Mouse (Mus musculus) neural tube, embryonic 15.5 days (tissue): ENCODE results near the gene Cars2. TPM values are rescaled to one million over a fixed set of nuclear protein-coding genes. Genes with fewer than 3 reads are reported as not detected.
"Not testable (repeated sequence)": the region's sequence is repeated elsewhere in the genome, so short reads cannot be mapped to it uniquely, and the experiment has no call there.

ENCODE experiments used
- ATAC-seq: fragments of 200-750 bp; cut with Nextera tagmentation; 2 replicates; pipeline ENCODE4 v1.8.0; 2017; ENCODE audit warnings: mild to moderate bottlenecking, moderate TSS enrichment, moderate library complexity; ENCODE audit not compliant: low FRiP score
- H3K27ac ChIP-seq: fragments of 300-500 bp; sonication (generic); replicated peaks from 2 replicates; pipeline ENCODE4 v1.5.1; 2015; ENCODE audit warnings: mild to moderate bottlenecking, inconsistent platforms
- H3K27me3 ChIP-seq: fragments of 300-500 bp; sonication (generic); replicated peaks from 2 replicates; pipeline ENCODE4 v1.6.1; 2015; ENCODE audit warnings: inconsistent platforms
- H3K36me3 ChIP-seq: fragments of 300-500 bp; sonication (generic); 2 replicates; pipeline ENCODE4 v1.6.1; 2015; ENCODE audit warnings: inconsistent platforms
- H3K4me1 ChIP-seq: fragments of 300-500 bp; sonication (generic); 2 replicates; pipeline ENCODE4 v1.6.1; 2015; ENCODE audit warnings: inconsistent platforms
- H3K4me2 ChIP-seq: fragments of 300-500 bp; sonication (generic); 2 replicates; pipeline ENCODE4 v1.6.1; 2015; ENCODE audit warnings: inconsistent platforms, mild to moderate bottlenecking, moderate library complexity
- H3K4me3 ChIP-seq: fragments of 300-500 bp; sonication (generic); replicated peaks from 2 replicates; pipeline ENCODE4 v1.5.1; 2015; ENCODE audit warnings: mild to moderate bottlenecking, inconsistent platforms
- H3K9ac ChIP-seq: fragments of 300-500 bp; sonication (generic); replicated peaks from 2 replicates; pipeline ENCODE4 v1.6.1; 2015; ENCODE audit warnings: mild to moderate bottlenecking, inconsistent platforms
- H3K9me3 ChIP-seq: fragments of 300-500 bp; sonication (generic); replicated peaks from 2 replicates; pipeline ENCODE4 v1.6.1; 2016; ENCODE audit warnings: inconsistent platforms
- WGBS: fragments of 180-500 bp; shearing (Covaris S2); methylation state at CpG from one replicate; pipeline ENCODE4 v1.1.7; 2015; ENCODE audit warnings: mixed read lengths; 5-methylcytosine and 5-hydroxymethylcytosine counted together
- polyA plus RNA-seq: library from polyadenylated mRNA; unstranded; fragments of >200 nt; fragmentation: Nextera tagmentation; extraction: Ambion mirVana; gene quantifications from 2 replicates; pipeline ENCODE4 v1.2.1, GENCODE M21; 2015

The Cars2 gene
- polyA plus RNA-seq, 1 experiment from 2014 or later, result 26.8 TPM

- Histone ChIP-seq H3K36me3 (no peaks in the 10 kb centered on the region), H3K4me1 (peaks cover 32% of the 10 kb centered on the region), H3K27ac (peak within 1 kb of the TSS; percentile 100), H3K9ac (peak within 1 kb of the TSS; percentile 93), H3K4me2 (peak within 1 kb of the TSS; percentile 77), H3K4me3 (peak within 1 kb of the TSS; percentile 95), H3K27me3 (no peaks in the 10 kb centered on the region), H3K9me3 (no peaks in the 10 kb centered on the region)
- WGBS, result under 1% methylated on average over 51 of the region's 52 CpGs
- ATAC-seq, result peak; percentile 87
These were observed 4.5 kb upstream of the Cars2 start, which contains the start of gene Ing1 for GRCm38 (mm10) chr8:11554799-11555719. TSS of gene Ing1 (plus strand) at chr8:11555571.

GRCm38 (mm10) chr8:11552390-11552789 lies 1.8 kb upstream of the Cars2 start:
- Histone ChIP-seq H3K9me3 (no peaks in the 10 kb centered on the region), H3K9ac (no peak overlapping the region), H3K27ac (no peak overlapping the region), H3K4me2 (no peak overlapping the region), H3K4me1 (peaks cover 30% of the 10 kb centered on the region), H3K4me3 (no peak overlapping the region), H3K36me3 (no peaks in the 10 kb centered on the region), H3K27me3 (no peaks in the 10 kb centered on the region)
- no peak for ATAC-seq
- WGBS, result 90% methylated on average over 10 of the region's 10 CpGs

- H3K4me2 ChIP-seq, H3K9ac ChIP-seq, ATAC-seq, H3K4me3 ChIP-seq, H3K36me3 ChIP-seq, H3K27me3 ChIP-seq, H3K9me3 ChIP-seq, H3K27ac ChIP-seq: not testable (repeated sequence)
- 81% methylated on average over 3 of the region's 4 CpGs for WGBS
- peaks cover 30% of the 10 kb centered on the region for H3K4me1 ChIP-seq
These were observed 914 bp upstream of the Cars2 start for GRCm38 (mm10) chr8:11551497-11551896.

- Histone ChIP-seq H3K36me3 (peaks cover 13% of the 10 kb centered on the region), H3K4me3 (peak overlapping the region; percentile 87), H3K27me3 (no peaks in the 10 kb centered on the region), H3K4me1 (peaks cover 29% of the 10 kb centered on the region), H3K9me3 (no peaks in the 10 kb centered on the region), H3K4me2 (peak overlapping the region; percentile 82), H3K9ac (peak overlapping the region; percentile 95), H3K27ac (peak overlapping the region; percentile 93)
- 18% methylated on average over 7 of the region's 7 CpGs for WGBS
- no peak for ATAC-seq
These were observed 877 bp downstream of the Cars2 start for GRCm38 (mm10) chr8:11549706-11550105.

GRCm38 (mm10) chr8:11547063-11547462 lies 3.5 kb downstream of the Cars2 start:
- Histone ChIP-seq H3K4me2 (no peak overlapping the region), H3K9ac (no peak overlapping the region), H3K4me1 (peaks cover 20% of the 10 kb centered on the region), H3K36me3 (peaks cover 23% of the 10 kb centered on the region), H3K4me3 (no peak overlapping the region), H3K9me3 (no peaks in the 10 kb centered on the region), H3K27ac (no peak overlapping the region), H3K27me3 (no peaks in the 10 kb centered on the region)
- WGBS, result 62% methylated on average over 6 of the region's 6 CpGs
- no peak for ATAC-seq

GRCm38 (mm10) chr8:11544386-11544785 lies 6.2 kb downstream of the Cars2 start:
- H3K4me2 ChIP-seq, result no peak overlapping the region
- H3K9me3 ChIP-seq, result no peaks in the 10 kb centered on the region
- H3K27me3 ChIP-seq, result no peaks in the 10 kb centered on the region
- peaks cover 4% of the 10 kb centered on the region; the same call in 1 of the 2 replicates for H3K4me1 ChIP-seq
- peaks cover 45% of the 10 kb centered on the region for H3K36me3 ChIP-seq
- H3K4me3 ChIP-seq, result no peak overlapping the region
- no peak for ATAC-seq
- H3K27ac ChIP-seq, result no peak overlapping the region
- 47% methylated on average over 3 of the region's 3 CpGs for WGBS
- H3K9ac ChIP-seq, result no peak overlapping the region

- no peak overlapping the region for H3K4me3 ChIP-seq
- no peak overlapping the region for H3K9ac ChIP-seq
- H3K4me2 ChIP-seq, result no peak overlapping the region
- no peak overlapping the region for H3K27ac ChIP-seq
- H3K4me1 ChIP-seq, result no peaks in the 10 kb centered on the region
- H3K27me3 ChIP-seq, result no peaks in the 10 kb centered on the region
- no peak for ATAC-seq
- H3K9me3 ChIP-seq, result no peaks in the 10 kb centered on the region
- H3K36me3 ChIP-seq, result peaks cover 52% of the 10 kb centered on the region
- WGBS, result 88% methylated on average over 4 of the region's 4 CpGs
These were observed 7.7 kb downstream of the Cars2 start for GRCm38 (mm10) chr8:11542866-11543265.

- Histone ChIP-seq H3K27me3 (no peaks in the 10 kb centered on the region), H3K4me2 (no peak overlapping the region), H3K9ac (no peak overlapping the region), H3K36me3 (peaks cover 52% of the 10 kb centered on the region), H3K27ac (no peak overlapping the region), H3K4me1 (no peaks in the 10 kb centered on the region), H3K9me3 (no peaks in the 10 kb centered on the region), H3K4me3 (no peak overlapping the region)
- 96% methylated on average over 12 of the region's 12 CpGs for WGBS
- no peak for ATAC-seq
These were observed 8.6 kb downstream of the Cars2 start for GRCm38 (mm10) chr8:11542031-11542430.

GRCm38 (mm10) chr8:11540182-11540581 lies 10.4 kb downstream of the Cars2 start:
- H3K9me3 ChIP-seq, result no peaks in the 10 kb centered on the region
- no peak overlapping the region for H3K4me2 ChIP-seq
- ATAC-seq, result no peak
- H3K36me3 ChIP-seq, result peaks cover 45% of the 10 kb centered on the region
- no peak overlapping the region for H3K27ac ChIP-seq
- no peak overlapping the region for H3K9ac ChIP-seq
- WGBS, result 98% methylated on average over 8 of the region's 8 CpGs
- no peak overlapping the region for H3K4me3 ChIP-seq
- H3K27me3 ChIP-seq, result no peaks in the 10 kb centered on the region
- no peaks in the 10 kb centered on the region for H3K4me1 ChIP-seq

GRCm38 (mm10) chr8:11539049-11539448 lies 11.5 kb downstream of the Cars2 start:
- Histone ChIP-seq H3K9me3 (no peaks in the 10 kb centered on the region), H3K36me3 (peaks cover 50% of the 10 kb centered on the region)

GRCm38 (mm10) chr8:11534494-11534893 lies 16.1 kb downstream of the Cars2 start:
- no peak overlapping the region for H3K27ac ChIP-seq
- 50% methylated on average over 9 of the region's 9 CpGs for WGBS
- no peaks in the 10 kb centered on the region for H3K9me3 ChIP-seq
- H3K4me3 ChIP-seq, result no peak overlapping the region
- H3K4me2 ChIP-seq, result no peak overlapping the region
- H3K27me3 ChIP-seq, result no peaks in the 10 kb centered on the region
- H3K4me1 ChIP-seq, result no peaks in the 10 kb centered on the region
- no peak overlapping the region for H3K9ac ChIP-seq
- peaks cover 40% of the 10 kb centered on the region for H3K36me3 ChIP-seq
- no peak for ATAC-seq

More at GRCm38 (mm10) chr8:11539049-11539448, 11.5 kb downstream of the Cars2 start:
- H3K27ac ChIP-seq, result no peak overlapping the region
- 97% methylated on average over 4 of the region's 4 CpGs for WGBS
- no peak overlapping the region for H3K9ac ChIP-seq
- no peak overlapping the region for H3K4me2 ChIP-seq
- ATAC-seq, result no peak
- no peaks in the 10 kb centered on the region for H3K27me3 ChIP-seq
- no peak overlapping the region for H3K4me3 ChIP-seq
- H3K4me1 ChIP-seq, result no peaks in the 10 kb centered on the region

- Histone ChIP-seq H3K4me2 (no peak overlapping the region), H3K36me3 (peaks cover 44% of the 10 kb centered on the region), H3K4me1 (no peaks in the 10 kb centered on the region), H3K27ac (no peak overlapping the region), H3K9ac (no peak overlapping the region), H3K4me3 (no peak overlapping the region), H3K27me3 (no peaks in the 10 kb centered on the region), H3K9me3 (no peaks in the 10 kb centered on the region)
- ATAC-seq, result no peak
- WGBS, result 76% methylated on average over 4 of the region's 4 CpGs
These were observed 19.7 kb downstream of the Cars2 start for GRCm38 (mm10) chr8:11530849-11531248.
